Mouse (Mus musculus) layer of hippocampus, adult 11-12 months (tissue): Measurements from ENCODE around the gene Elovl2.
"Not testable (repeated sequence)": the region's sequence is repeated elsewhere in the genome, so short reads cannot be mapped to it uniquely, and the experiment has no call there.

Experiments
- DNase-seq: peaks from one replicate; pipeline ENCODE4 v3.0.0; 2022; ENCODE audit warnings: low spot score

The Elovl2 gene

DNA sequence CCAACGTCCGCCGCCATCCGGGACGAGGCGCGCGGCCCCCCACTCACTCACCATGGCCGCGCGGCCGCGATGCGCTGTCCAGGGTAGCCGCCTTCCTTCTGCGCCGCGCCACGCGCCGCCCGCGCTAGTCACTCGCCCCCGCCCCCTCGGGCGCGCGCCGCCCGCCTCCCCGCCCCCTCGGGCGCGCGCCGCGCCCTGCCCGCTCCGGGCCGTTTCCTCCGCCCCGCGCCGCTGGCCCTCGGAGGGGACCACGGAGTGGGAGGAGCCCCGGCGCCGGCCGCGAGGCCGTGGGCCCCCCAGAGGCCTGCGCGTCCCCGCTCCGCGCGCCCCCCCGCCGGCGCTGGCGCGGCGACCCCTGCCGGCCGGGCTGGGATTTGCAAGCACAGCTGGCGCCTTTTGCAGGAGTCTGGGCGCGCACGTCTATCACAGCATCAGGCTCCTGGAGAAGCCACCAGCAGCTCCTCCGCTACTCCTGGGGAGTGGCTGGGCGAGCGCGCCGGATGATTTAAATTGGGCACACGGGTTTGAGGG lies at the start of gene Elovl2:
TSS of gene Elovl2 (minus strand) at position 102 of the 531 bp plus-strand sequence.
- DNase-seq, result peak; percentile 49

DNA sequence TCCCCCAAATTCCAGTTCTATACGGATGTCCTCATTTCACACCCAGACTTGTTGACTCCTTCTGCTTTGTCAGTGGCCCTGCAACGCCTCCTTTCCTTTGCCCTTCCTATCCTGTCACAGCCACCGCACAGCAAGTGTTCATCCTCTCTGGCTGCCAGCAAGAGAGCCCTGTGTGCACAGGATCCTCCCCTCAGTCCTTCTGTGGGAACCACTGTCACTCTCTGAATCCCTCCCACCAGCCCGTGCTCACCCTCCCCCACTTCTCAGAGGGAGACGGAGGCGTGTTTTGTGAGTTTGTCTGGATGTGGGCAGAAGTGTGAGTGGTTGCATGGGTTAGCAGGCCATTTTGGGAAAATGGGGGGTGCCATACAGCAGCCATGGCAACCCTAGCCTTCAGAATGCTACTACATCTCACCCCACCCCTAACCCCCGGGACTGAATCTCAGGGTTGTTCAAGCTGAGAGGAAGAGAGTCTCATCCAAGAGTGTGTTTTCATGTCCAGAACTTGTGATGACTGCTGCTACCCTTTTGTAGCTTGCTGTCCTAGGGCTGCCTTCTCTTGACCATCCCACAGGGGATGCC lies 47.7 kb upstream of the Elovl2 start:
- DNase-seq, result no peak

- DNase-seq, result no peak
These were observed 43.2 kb upstream of the Elovl2 start for GRCm38 (mm10) chr13:41263304-41264006.

DNA sequence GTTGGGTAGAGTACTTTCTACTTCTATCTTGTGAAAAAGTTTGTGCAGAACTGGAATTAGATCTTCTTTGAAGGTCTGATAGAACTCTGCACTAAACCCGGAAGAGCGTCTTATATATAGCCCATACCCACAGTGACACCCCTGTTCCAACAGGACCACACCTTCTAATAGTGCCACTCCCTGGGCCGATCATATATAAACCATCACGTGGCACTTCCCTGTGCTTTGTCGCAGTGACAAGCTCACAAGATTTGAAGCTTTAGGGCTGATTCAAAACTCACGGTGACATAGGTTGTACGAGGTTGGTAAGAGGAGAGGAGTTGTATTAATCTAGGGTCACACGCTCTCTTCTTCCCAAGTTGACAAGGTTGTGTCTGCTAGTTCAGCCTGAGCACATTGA lies 41.4 kb upstream of the Elovl2 start:
- not testable (repeated sequence) for DNase-seq

DNA sequence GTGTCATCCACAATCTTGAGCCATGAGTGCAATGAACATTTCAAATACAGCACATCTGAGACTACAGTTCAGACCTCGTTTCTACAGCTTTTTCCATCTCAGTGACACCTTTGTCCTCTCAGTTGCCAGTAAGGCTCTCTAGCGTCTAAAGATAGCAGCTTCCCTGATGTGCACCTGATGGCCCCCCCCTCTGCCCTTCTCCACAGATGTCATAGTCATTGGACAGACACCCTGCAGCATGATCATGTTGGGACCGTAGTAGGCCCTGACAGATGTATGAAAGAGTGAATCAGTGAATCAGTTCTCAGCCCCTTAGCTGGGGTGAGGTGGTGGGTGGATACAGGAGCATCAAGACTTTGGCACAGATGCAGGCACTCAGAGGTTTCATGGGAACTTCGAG lies 37.6 kb upstream of the Elovl2 start:
- no peak for DNase-seq

GRCm38 (mm10) chr13:41256962-41257361 lies 36.8 kb upstream of the Elovl2 start:
- DNase-seq, result no peak

GRCm38 (mm10) chr13:41256126-41256525 lies 35.9 kb upstream of the Elovl2 start:
- no peak for DNase-seq

GRCm38 (mm10) chr13:41252736-41253135 lies 32.5 kb upstream of the Elovl2 start:
- no peak for DNase-seq

GRCm38 (mm10) chr13:41252141-41252540 lies 31.9 kb upstream of the Elovl2 start:
- DNase-seq, result no peak

- no peak for DNase-seq
These were observed 31.5 kb upstream of the Elovl2 start for GRCm38 (mm10) chr13:41251667-41252066.

DNA sequence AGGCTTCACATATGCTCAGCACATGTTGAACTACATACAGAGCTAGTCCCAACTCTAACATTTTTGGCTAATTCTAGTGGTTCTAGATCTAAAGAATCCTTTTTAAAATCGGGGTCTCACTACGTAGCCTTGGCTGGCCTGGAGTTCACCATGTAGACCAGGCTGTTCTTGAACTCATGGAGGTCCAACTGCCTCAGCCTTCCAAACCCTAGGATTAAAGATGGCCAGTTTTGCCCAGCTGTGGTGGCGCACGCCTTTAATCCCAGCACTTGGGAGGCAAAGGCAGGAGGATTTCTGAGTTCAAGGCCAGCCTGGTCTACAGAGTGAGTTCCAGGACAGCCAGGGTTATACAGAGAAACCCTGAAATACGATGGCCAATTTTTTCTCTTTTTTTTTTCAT lies 31.0 kb upstream of the Elovl2 start:
- DNase-seq, result not testable (repeated sequence)

GRCm38 (mm10) chr13:41250318-41250981 lies 30.2 kb upstream of the Elovl2 start:
- DNase-seq, result no peak

- DNase-seq, result peak; percentile 96
These were observed 29.5 kb upstream of the Elovl2 start, which contains the start of gene Smim13 for GRCm38 (mm10) chr13:41249538-41250317. Gene Smim13, plus strand, starts transcription at chr13:41249844.

GRCm38 (mm10) chr13:41248751-41249520 lies 28.7 kb upstream of the Elovl2 start:
- DNase-seq, result no peak

DNA sequence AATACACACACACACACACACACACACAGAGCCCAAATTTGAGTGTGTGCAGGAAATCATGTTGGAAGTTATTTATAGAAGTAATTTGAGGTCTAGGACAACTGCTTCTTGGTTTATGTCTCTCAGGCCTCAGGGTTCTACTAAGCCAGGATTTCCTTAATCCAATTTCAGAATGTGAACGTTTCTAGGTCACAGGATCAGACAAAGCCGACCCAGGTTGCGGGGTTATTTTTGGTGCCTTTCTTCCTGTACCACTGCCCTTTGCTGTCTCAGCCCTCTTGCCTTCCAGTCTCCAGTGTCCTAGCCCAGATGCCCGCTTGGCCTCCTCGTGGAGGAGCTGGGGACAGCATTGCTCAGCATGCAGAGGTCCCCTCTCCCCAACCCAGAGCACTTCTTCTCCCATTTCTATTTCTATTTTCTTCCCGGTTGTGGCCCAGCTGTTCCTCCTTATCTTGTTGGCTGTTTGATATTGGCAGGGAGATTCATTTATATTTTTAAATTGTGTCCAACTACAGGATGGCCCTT lies 24.2 kb upstream of the Elovl2 start:
- DNase-seq, result no peak

- DNase-seq, result no peak
These were observed 21.4 kb upstream of the Elovl2 start for GRCm38 (mm10) chr13:41241557-41241956.

- peak; percentile 32 for DNase-seq
These were observed 18.6 kb upstream of the Elovl2 start for GRCm38 (mm10) chr13:41238805-41239130.

- no peak for DNase-seq
These were observed 18.0 kb upstream of the Elovl2 start for GRCm38 (mm10) chr13:41238035-41238804.

- no peak for DNase-seq
These were observed 15.9 kb upstream of the Elovl2 start for GRCm38 (mm10) chr13:41235845-41236741.
